Mouse (Mus musculus): ENCODE results near the gene Timm10.

- TF ChIP-seq POLR2A (IDR thresholded peaks at IDR 0.05; ENCODE audit: insufficient read length, low read depth) (no peak), MAX (IDR thresholded peaks at IDR 0.05; ENCODE audit: low read depth) (no peak), MYOD1 (IDR thresholded peaks at IDR 0.05; ENCODE audit: control insufficient read depth in 1 of 3, insufficient read length in 2 of 3, low read depth in 2 of 3) (no peak), POLR2AphosphoS2 (IDR thresholded peaks at IDR 0.05; ENCODE audit: insufficient read length, low read depth) (no peak), REST (IDR thresholded peaks at IDR 0.05; ENCODE audit: insufficient read depth, insufficient read length) (no peak), E2F4 (IDR thresholded peaks at IDR 0.05; ENCODE audit: insufficient read depth) (no peak), SRF (IDR thresholded peaks at IDR 0.05; ENCODE audit: control insufficient read depth, insufficient read length, low read depth) (no peak), TCF3 (IDR thresholded peaks at IDR 0.05; ENCODE audit: insufficient read length, low read depth) (no peak), MYOG (IDR thresholded peaks at IDR 0.05; ENCODE audit: control insufficient read depth in 1 of 3, insufficient read depth in 1 of 3, insufficient read length in 2 of 3, low read depth in 2 of 3) (no peak)
Measured at GRCm38 (mm10) chr2:84793871-84794270, 32.9 kb upstream of the Timm10 start.
